Mouse (Mus musculus) lung, postnatal 25 days (tissue): ENCODE data around the gene Setx.
"Not testable (repeated sequence)": the region's sequence is repeated elsewhere in the genome, so short reads cannot be mapped to it uniquely, and the experiment has no call there.

ENCODE experiments used
- DNase-seq: peaks from one replicate; pipeline ENCODE4 v3.0.0; 2022; ENCODE audit warnings: low spot score

The Setx gene

DNA sequence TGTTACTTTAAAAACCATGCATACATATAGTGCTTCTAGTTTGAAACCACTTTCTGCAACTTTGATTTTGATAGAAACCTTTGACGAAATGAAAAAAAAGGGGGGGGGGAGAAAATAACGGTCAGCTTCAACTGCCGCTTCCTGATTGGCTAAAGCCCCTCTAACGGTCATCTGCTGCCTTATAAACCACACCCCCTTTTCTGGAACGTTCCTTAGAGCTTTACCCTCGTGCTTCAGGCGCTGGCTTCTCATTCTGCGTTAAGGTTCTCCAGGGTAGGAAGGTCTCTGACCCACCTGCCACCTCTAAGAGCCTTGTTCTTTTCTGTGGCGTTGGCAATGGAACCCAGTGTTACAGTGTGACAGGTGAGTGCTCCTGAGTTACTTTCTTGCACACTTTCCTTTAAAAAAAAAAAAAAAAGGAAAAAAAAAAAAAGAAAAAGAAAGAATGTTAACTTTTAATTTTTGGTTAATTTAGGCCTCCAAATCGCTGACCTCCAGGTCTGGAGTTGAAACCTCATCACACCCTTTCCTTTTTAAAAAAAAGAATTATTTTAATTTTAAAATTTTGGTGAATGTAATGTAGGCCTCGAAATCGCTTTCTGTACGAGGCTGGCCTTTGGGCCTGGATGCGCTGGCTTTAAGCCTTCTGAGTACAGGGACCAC lies at the start of gene Setx:
TSS of gene Setx (plus strand) at position 275 of the 663 bp plus-strand sequence.
- DNase-seq = no peak

DNA sequence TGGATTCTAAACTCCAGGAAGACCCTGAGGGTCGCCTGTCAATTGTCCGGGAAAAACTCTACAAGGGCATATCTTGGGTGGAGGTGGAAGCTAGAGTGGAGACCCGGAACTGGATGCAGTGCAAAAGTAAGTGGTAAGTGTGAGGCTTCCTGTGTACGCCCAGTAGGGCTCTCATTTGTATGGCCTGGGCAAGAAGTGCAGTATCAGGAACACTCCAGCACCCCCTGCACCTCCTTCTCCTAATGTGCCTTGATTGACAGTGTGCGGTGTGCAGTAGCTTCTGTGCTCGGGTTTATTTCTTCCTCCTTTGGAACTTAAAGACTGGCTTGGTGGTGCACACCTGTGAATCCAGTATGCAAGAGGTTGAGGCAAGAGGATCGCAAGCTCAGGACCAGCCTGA lies 49.3 kb upstream of the Setx start:
- DNase-seq = no peak

DNA sequence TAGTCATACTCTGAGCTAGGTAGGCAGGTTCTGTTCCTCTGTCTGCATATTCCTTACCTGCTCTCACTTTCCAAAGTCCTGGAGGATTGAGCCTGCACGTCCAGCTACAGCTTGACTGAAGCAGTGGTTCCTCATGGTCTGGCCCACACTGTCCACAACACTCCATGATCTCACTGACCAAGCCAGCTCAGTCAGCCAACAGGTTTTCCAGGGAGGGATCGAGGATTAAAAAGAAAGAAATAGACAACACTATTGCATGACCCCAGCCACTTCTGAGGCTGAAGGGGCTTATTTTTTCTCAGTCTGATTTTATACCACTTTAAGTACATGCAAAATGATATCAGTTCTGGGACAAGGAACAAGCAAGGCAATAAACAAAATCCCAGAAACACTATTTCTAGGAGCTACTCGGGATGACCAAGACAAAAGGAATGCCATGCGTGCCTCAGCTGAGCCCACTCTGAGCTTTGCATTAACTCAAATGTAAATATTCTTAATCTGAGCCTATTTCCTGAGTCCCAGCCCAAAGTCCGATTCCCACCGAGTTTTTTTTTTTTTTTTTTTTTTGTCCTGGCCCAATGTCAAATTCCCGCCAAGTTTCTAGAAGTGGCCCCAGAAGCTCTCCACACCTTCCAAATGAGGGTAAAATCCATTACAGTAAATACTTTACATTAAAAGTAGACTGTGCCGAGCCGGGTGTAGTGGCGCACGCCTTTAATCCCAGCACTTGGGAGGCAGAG lies 48.5 kb upstream of the Setx start:
- no peak for DNase-seq

DNA sequence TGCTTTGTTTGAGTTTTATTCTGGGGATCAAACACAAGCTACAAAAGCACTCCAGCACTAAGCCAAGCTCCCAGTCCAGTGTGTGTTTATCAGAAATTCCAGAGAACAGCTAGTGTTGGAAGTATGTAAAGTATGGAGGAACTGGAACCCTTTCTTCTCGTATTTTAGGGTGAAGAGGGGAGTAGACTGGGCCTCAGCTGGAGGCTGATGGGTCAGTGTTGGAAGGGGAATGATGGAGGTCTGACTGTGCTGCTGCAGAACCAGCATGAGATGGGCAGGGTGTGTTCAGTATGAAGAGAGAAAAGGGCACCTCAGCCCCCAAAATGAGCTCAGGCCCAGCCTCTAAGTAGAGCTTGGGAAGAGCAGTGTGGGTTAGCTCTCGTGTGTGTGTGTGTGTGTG lies 47.8 kb upstream of the Setx start:
- DNase-seq = no peak

DNA sequence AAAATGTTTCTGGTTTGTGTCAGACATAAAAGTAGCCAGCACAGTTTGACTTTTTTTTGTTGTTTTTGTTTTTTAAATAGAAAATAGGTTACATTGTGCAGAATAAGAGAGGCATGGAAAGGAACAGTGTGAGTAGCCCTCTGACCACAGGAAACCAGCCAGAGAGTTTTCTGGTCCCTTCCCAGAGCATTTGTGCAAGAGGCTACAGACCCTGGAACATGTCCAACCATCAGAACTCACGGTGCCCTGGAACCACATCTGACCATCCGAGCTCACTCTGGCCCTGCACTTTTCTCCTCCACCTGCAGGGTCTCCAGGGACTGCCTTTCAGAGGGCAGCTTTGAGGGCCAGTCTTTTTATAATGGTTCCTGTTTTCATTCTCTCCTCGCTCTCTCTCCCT lies 42.0 kb upstream of the Setx start:
- DNase-seq = no peak

DNA sequence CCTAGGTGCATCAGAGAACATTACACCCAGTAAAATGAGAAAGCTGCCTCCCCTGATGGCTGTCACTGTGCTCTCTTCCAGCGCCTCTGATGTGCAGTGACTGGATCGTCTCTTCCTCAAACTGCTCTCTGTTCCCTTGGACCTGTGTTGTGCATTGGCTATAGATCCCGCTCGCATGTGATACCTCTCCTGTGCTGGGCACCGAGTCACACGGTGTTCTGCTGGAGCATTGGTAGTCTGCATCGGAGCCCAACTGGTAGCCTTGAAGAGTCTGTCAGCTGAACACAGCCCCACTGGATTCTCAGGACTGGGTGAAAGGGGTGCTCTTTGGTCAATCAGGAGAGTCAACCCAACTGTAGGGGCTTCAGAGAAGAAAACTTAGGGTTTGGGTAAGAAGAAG lies 38.0 kb upstream of the Setx start:
- no peak for DNase-seq

DNA sequence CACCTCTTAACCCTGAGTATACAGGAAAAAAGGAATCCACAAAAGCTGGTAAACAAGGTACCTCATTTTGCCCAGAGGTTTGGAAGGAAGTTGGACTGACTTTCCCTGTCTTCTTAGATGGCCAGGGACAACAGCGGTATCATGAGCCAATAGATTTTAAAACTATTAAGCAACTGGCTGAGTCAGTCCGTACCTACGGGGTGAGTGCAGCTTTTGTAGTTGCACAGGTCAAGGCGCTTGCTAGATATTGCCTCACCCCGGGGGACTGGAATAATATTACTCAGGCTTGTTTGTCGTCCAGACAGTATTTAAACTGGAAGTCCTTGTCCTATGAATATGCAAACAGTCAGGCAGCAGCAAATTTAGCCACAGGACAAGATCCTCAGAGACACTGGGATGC lies 34.7 kb upstream of the Setx start:
- not testable (repeated sequence) for DNase-seq

DNA sequence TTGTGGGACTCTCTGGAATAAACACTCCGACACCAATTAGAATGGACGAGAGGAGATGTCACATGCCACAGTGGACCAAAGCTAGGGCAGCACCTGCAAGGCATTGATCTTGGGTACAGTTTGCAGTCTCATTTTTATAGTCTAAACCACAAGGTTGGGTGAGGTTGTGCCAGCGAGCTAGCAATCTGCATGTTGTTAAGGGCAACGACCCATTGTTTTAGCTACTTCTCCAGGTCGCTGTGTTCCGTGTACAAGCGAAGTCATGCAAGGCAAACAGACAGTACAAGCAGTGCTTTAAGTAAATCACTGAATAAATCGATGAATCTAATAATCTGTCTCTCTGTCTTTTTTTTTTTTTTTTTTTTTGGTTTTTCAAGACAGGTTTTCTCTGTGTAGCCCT lies 28.3 kb upstream of the Setx start:
- peak; percentile 17 for DNase-seq

DNA sequence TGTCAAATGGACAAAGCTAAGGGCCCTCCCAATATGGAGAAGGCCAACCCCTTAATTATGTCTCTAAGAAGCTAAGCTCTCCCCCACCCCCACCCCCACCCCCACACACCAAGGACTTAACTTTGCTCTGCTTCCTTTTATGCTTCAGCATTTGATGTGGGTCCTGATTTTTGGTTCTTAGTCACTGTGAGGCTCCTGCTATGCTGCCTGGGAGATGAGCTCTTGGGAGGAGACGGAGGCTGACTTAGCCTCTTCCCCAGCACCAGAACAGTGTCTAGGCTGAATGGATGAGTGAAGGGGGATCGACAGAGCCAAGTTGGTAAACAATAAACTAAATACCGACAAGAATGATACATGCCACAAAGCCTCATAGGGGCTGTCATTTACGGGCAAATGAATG lies 27.2 kb upstream of the Setx start:
- no peak for DNase-seq

DNA sequence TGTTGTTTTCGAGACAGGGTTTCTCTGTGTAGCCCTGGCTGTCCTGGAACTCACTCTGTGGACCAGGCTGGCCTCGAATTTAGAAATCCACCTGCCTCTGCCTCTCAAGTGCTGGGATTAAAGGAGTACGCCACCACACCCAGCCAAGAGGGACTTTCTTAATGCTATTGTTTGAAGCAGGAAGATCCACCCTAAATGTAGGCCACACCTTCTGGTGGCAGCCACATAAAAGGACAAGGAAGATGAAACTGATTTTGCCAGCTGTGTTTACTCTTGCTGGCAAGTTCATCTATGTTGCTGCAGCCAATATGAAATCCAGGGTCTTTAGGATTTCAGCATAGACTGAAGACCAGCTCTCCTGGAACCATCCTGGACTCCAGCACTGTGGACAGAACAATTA lies 26.5 kb upstream of the Setx start:
- DNase-seq = peak; percentile 8

DNA sequence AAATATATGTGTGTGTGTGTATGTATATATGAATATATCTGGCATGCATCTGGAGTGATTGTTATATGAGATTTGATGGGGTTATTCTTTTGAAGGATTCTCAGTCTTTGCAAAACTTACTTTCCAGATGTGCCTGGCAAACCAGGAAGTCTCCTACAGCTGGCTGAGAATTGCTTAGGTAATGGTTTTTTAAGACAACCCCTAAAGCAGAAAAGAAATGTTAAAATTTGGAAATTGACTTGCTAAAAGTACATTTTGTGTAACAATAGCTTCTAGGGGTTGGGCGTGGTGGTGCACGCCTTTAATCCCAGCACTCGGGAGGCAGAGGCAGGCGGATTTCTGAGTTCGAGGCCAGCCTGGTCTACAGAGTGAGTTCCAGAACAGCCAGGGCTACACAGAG lies 26.0 kb upstream of the Setx start:
- DNase-seq = not testable (repeated sequence)

DNA sequence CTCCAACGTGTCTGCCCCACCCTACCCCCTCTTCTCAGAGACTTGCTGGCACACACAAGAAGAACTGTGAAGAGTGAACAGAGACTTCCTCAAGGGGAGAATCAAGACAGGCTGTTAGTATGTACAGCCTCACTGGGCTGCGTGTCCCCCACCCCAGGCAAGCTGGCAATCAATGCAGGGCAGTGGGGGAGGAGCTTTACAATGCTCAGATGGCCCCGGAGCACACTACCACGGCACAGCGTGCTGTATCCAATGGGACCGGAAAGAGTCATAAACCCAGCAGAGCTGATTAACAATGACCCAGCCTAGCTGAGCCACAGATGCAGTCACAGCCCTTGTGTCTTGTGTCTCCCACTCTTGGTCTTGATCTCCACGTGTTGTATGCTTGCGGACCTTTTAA lies 25.2 kb upstream of the Setx start:
- no peak for DNase-seq

DNA sequence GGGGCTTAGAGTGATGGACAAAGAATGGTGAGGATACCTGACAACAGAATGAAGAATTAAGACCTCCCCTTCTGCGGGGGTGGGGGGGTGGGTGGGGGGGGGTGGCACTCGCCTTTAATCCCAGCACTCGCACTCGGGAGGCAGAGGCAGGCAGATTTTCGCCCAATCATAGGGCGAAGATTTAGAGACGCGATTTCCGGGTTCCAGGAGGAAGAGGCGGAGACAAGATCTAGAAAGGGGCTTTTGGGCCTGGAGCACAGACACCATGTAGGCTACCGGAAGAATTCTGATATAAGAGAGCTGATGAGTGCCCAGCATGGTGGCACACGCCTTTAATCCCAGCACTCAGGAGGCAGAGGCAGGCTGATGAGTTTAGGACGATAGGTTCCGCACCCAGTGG lies 24.3 kb upstream of the Setx start:
- no peak for DNase-seq

DNA sequence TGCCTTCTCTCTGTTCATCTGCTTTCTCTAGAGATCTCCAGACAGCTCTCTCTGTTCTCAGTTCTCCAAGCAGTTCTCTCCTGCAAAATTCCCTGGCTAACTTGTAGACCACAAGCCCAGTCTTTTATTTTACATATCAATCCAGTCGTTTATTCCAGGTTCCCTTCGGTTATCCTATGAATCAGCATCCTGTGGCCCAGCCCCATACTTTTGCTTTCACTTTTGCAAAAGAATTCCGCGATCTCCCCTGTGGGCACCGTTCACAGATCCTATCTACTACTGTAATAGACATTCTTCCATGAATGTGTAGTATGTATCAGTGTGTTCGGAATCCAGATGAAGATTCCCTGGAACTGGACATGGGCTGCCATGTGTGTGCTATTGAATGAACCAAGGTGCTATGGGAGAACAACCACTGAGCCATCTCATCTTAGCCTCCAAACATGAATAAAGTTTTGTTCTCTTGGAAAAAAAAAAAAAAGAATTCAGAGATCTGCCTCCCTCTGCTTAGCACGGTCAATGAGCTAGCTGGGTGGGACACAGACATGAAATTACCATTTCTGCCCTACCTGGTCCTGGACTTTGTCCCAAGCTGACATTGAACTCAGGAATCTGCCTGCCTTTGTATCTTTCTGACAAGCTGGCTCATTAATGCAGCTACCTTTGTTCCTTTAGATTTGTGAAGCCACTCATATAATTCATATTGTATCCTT lies 23.0 kb upstream of the Setx start:
- DNase-seq = peak; percentile 16

DNA sequence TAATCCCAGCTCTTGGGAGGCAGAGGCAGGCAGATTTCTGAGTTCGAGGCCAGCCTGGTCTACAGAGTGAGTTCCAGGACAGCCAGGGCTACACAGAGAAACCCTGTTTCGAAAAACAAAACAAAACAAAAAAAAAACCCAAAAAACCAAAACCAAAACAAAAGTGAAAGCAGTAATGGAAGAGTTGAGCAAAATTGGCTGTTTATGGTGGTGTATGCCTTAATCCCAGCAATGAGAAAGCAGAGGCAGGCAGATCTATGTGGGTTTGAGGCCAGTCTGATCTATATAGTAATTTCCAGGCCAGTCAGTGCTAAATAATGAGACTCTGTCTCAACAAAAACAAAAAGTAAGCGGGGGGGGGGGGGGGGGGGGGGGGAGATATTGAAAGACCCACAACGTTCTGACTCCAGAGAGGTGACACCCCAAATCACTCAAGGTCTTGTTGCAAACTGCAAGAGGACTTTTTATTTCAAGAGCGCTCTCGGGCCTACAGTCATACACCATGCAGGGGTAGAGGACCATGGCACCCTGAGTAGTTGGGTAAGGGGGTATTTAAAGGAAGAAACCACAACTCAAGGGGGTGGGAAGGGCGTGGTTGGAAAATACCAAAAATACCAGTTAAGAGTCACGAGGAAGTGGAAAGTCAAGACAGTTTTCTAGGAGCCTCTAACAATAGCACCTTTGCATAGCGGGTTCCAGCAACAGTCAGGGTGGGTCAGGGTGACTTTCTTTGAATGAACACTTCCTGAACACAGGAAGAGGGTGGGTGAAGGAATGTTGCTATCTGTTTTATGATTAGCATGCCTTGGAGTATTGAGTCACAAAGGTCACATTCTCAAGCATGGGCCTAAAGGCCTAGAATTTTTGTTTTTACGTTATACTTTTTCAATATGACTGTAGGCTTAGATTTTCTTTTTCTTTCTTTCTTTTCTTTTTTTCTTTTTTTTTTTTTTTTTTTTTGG lies 21.3 kb upstream of the Setx start:
- not testable (repeated sequence) for DNase-seq

DNA sequence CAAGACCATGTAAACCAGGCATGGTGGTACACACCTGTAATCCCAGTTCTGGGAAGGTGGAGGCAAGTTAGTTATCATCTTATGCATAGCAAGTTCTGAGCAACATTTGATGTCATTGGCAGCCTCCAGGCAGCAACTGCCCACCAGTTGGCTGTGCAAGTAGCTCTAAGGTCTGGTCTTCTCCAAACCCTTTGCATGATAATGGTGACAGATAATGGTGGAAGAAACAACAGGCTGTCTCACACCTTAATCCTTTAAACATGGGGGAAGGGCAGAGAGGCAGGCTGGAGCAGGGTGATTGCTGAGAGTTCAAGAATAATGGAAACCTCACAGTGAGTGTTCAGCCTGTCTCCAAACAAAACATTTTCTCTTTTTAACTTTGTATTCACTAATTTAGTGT lies 3.0 kb upstream of the Setx start:
- no peak for DNase-seq

DNA sequence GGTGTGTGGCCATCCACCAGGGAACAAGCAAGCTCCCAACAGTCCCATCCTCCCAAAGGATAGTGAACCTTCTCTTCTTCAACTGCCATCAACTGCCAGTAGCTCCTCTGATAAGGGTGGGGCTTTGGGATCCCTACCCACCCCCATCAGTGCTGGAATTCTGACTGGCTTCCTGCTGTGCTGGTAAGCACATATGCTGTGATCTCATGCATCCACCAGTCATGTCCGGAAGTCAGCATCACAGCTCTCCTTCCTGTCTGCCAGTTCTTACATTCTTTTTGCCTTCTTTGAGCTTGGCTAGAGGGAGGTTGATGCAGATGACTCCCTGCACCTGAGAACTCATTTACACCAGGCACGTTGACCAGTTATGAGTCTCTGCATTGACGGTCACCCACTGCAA lies 1.5 kb upstream of the Setx start:
- DNase-seq = no peak

DNA sequence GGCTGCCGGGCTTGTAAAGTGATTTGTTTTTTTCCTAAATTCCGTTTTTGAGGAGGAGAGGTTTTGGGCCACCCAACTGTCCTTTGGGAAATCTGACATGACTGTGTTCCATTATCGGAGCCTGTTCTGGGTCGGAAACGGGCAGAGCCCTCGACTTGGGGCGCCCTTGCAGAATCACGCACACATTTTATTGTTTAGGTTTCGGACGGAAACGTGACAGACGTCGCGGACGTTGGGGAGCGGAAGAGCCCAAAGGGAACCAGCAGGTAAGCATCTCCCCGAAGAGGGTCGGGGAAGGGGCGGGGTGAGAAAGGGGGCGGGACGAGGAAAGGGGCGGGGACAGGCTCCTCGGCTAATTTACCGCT lies 572 bp downstream of the Setx start:
- no peak for DNase-seq

DNA sequence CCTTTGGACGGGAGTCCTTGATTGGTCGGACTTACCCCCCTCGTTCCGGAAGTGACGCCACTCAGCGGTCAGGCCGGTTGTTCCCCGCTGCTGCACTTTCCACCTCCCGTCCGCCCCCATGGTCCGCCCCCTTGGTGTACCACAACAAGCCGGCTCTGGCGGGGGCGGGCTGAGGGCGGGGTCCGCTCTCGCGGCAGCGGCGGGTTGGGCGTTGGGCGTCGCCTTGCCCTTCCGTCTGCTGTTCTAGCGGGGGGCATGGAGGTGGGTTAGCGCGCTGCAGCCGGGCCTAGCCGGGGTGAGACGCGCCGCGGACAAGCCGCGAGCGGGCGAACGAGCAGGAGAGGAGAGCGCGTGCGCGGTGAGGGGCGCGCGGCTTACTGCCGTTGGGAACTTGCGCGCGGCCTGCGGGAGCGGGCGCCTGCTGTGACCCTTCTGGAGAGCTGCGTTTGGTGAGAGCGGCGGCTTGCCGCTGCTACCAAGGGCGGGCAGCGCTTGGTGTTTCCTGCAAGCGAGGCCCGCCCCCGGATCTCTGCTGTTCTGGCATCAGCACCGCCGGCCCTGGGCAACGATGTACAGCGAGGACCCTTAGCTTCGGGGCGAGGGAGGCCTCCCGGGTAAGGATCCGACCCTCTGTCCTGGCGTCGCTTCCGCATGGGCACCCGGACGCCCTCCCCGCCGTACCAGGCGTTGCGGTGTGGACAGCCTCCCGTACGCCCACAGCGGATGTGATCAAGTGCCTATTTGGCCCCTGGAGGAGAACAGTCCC lies 1.1 kb downstream of the Setx start:
- DNase-seq = peak; percentile 100

DNA sequence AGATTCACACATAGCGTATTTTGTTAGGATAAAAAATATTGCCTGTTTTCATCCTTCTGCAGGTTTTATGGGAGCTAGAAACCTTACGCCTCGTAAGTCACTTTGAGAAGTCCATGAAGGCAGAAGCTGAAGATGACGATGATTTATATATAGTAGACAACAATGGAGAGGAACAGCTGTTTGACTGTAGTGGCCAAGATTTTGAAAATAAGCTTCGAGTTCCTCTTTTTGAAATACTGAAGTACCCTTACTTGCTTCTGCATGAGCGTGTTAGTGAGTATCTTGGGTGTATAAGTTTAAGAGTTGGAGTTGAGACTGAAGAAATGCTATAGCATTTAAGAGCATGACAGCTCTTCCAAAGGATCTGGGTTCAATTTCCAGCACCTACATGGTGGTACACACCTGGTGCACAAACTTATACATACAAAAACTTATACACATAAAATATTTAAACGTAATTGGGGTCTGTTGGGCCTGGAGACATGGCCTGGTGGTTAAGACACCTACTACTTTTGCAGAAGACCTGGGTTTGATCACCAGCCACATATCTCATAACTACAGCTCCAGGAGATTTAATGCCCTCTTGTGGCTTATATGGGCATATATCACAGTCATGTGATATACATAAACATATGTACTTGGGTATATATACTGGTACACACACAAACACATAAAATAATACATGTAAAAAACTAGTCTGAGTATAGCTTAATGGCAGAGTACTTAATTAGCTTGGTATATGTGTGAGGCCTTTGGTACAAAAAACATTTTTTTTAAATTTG lies 6.3 kb downstream of the Setx start:
- DNase-seq = peak; percentile 1

DNA sequence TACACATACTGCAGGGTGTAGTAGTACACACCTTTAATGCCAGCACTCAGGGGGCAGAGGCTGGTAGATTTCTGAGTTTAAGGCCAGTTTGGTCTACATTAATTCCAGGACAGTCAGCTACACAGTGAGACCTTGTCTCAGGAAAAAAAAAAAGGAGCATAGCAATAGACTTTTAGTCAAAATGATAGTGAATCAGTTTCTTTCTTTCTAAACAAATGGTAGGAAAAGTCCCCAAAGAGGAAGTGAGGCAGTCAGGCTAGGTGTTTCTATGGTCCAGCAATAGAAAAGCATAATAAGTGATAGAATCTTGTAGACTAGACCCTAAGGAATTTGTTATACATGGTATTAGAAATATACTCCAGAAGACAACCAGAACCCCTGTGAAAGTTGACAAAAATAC lies 11.2 kb downstream of the Setx start:
- DNase-seq = no peak
